Mouse (Mus musculus): Measurements from ENCODE around the gene Slc39a5.

GRCm38 (mm10) chr10:128436376-128436775 lies 35.3 kb upstream of the Slc39a5 start:
- TF ChIP-seq ZNF384 (IDR thresholded peaks at IDR 0.05; ENCODE audit: low read depth, low read length) (no peak), EP300 (IDR thresholded peaks at IDR 0.05; ENCODE audit: low read depth in 1 of 2, low read length in 2 of 2) (no peak), MAZ (IDR thresholded peaks at IDR 0.05; ENCODE audit: low read depth, low read length) (no peak), CHD2 (IDR thresholded peaks at IDR 0.05; ENCODE audit: low read length) (no peak), CTCF (IDR thresholded peaks at IDR 0.05 in 2 of 3, conservative IDR thresholded peaks at IDR 0.05 in 1 of 3; ENCODE audit: control insufficient read depth in 1 of 3, insufficient read depth in 1 of 3, low read depth in 2 of 3, low read length in 3 of 3, poor library complexity in 1 of 3, severe bottlenecking in 1 of 3) (no peak), GATA1 (IDR thresholded peaks at IDR 0.05; ENCODE audit: low read depth, low read length) (no peak), POLR2AphosphoS5 (IDR thresholded peaks at IDR 0.05; ENCODE audit: borderline replicate concordance, low read depth, low read length) (no peak)
